Mouse (Mus musculus) lung, adult 2 months (tissue): ENCODE data around the gene Rrp7a.

Source experiments
- CTCF ChIP-seq: fragments of 200-500 bp; IDR thresholded peaks from 2 replicates; pipeline ENCODE4 v1.5.1; 2011; ENCODE audit warnings: mild to moderate bottlenecking, low read length, control low read depth; ENCODE audit not compliant: insufficient read depth
- POLR2A ChIP-seq: fragments of 200-500 bp; IDR thresholded peaks from 2 replicates; pipeline ENCODE4 v1.6.1; 2011; ENCODE audit warnings: low read depth, mild to moderate bottlenecking, control low read depth, low read length, borderline replicate concordance; ENCODE audit errors: extremely low read depth

GRCm38 (mm10) chr15:83148395-83148794, 25.8 kb upstream of the Rrp7a start:
- TF ChIP-seq CTCF (no peak), POLR2A (no peak)
